Mouse (Mus musculus) heart, embryonic 14.5 days (tissue): ENCODE measurements at regions not wholly inside any gene's neighbourhood (a gene's known extent, or its start where the extent isn't known, plus 50 kb on each side); places are given as distances from the start of the nearest gene placed in this dataset.

Source experiments
- ATAC-seq: fragments of 200-750 bp; cut with Nextera tagmentation; 2 replicates; pipeline ENCODE4 v1.8.0; 2017; ENCODE audit warnings: low read depth, moderate TSS enrichment; ENCODE audit not compliant: insufficient number of reproducible peaks, insufficient read depth, low FRiP score
- H3K27ac ChIP-seq, 2 experiments: fragments of 200-500 bp in 1 of 2; fragments of 300-500 bp in 1 of 2; sonication (generic) in 1 of 2; replicated peaks in 1 of 2; 2 replicates each; pipeline ENCODE4 v1.5.1; 2012 to 2014; ENCODE audit warnings: low read depth in 2 of 2, low read length in 2 of 2, control low read depth in 1 of 2, mild to moderate bottlenecking in 1 of 2, mixed read lengths in 1 of 2; ENCODE audit not compliant: control insufficient read depth in 1 of 2, insufficient read depth in 1 of 2
- H3K27me3 ChIP-seq: fragments of 300-500 bp; sonication (generic); 2 replicates; pipeline ENCODE4 v1.6.1; 2014; ENCODE audit warnings: mild to moderate bottlenecking, low read length, control low read depth; ENCODE audit not compliant: control insufficient read depth, insufficient read depth
- H3K36me3 ChIP-seq: fragments of 300-500 bp; sonication (generic); 2 replicates; pipeline ENCODE4 v1.6.1; 2014; ENCODE audit warnings: mild to moderate bottlenecking, control low read depth, low read length, mixed read lengths; ENCODE audit not compliant: control insufficient read depth, insufficient read depth
- H3K4me1 ChIP-seq, 2 experiments: fragments of 200-500 bp in 1 of 2; fragments of 300-500 bp in 1 of 2; sonication (generic) in 1 of 2; 2 replicates each; pipeline ENCODE4 v1.6.1; 2012 to 2014; ENCODE audit warnings: low read length in 2 of 2, control low read depth in 1 of 2, mixed read lengths in 1 of 2; ENCODE audit not compliant: control insufficient read depth in 2 of 2, insufficient read depth in 2 of 2
- H3K4me2 ChIP-seq: fragments of 300-500 bp; sonication (generic); 2 replicates; pipeline ENCODE4 v1.6.1; 2014; ENCODE audit warnings: mild to moderate bottlenecking, low read length
- H3K4me3 ChIP-seq, 2 experiments: fragments of 200-500 bp in 1 of 2; fragments of 300-500 bp in 1 of 2; sonication (generic) in 1 of 2; 2 replicates each; pipeline ENCODE4 v1.5.1; 2012 to 2014; ENCODE audit warnings: low read length in 2 of 2, mild to moderate bottlenecking in 2 of 2, control low read depth in 1 of 2, low read depth in 1 of 2, moderate library complexity in 1 of 2; ENCODE audit not compliant: control insufficient read depth in 1 of 2, insufficient read depth in 1 of 2
- H3K9ac ChIP-seq: fragments of 300-500 bp; sonication (generic); 2 replicates; pipeline ENCODE4 v1.6.1; 2014; ENCODE audit warnings: mild to moderate bottlenecking, low read length
- H3K9me3 ChIP-seq: fragments of 300-500 bp; sonication (generic); 2 replicates; pipeline ENCODE4 v1.6.1; 2016; ENCODE audit warnings: low read length, control low read depth; ENCODE audit not compliant: control insufficient read depth
- WGBS: fragments of 180-500 bp; shearing (Covaris S2); extraction: QIAGEN DNeasy Blood & Tissue Kit; methylation state at CpG from one replicate; pipeline ENCODE4 v1.1.7; 2014; 5-methylcytosine and 5-hydroxymethylcytosine counted together

GRCm38 (mm10) chr13:51227836-51228235 lies 57.0 kb downstream of the Nxnl2 start:
- no peaks in the 10 kb centered on the region for H3K9me3 ChIP-seq
- no peak overlapping the region for H3K27ac ChIP-seq
- WGBS, result 83% methylated on average over 9 of the region's 9 CpGs
- no peaks in the 10 kb centered on the region for H3K27me3 ChIP-seq
- no peak overlapping the region for H3K4me2 ChIP-seq
- H3K9ac ChIP-seq, result no peak overlapping the region
- no peak for ATAC-seq
- H3K4me3 ChIP-seq, result no peak overlapping the region
- H3K4me1 ChIP-seq, result peaks cover 2 to 5% of the 10 kb centered on the region in 2 experiments; a peak in 2 of 4 replicates
- H3K36me3 ChIP-seq, result no peaks in the 10 kb centered on the region

- Histone ChIP-seq H3K4me3 (no peak overlapping the region), H3K36me3 (no peaks in the 10 kb centered on the region), H3K27ac (no peak overlapping the region), H3K9ac (no peak overlapping the region), H3K9me3 (no peaks in the 10 kb centered on the region), H3K4me1 (peaks cover 2 to 5% of the 10 kb centered on the region in 2 experiments; a peak in 2 of 4 replicates), H3K4me2 (no peak overlapping the region), H3K27me3 (no peaks in the 10 kb centered on the region)
- no peak for ATAC-seq
- 63% methylated on average over 30 of the region's 30 CpGs for WGBS
These were observed 58.3 kb downstream of the Nxnl2 start for GRCm38 (mm10) chr13:51228862-51229770.

- H3K4me1 ChIP-seq, result peaks cover 2 to 5% of the 10 kb centered on the region in 2 experiments; a peak in 2 of 4 replicates
- no peak overlapping the region for H3K4me3 ChIP-seq
- no peaks in the 10 kb centered on the region for H3K27me3 ChIP-seq
- no peak overlapping the region for H3K9ac ChIP-seq
- no peak overlapping the region for H3K27ac ChIP-seq
- no peaks in the 10 kb centered on the region for H3K9me3 ChIP-seq
- H3K4me2 ChIP-seq, result no peak overlapping the region
- no peak for ATAC-seq
- WGBS, result 88% methylated on average over 4 of the region's 4 CpGs
- H3K36me3 ChIP-seq, result no peaks in the 10 kb centered on the region
These were observed 59.0 kb downstream of the Nxnl2 start for GRCm38 (mm10) chr13:51229862-51230261.

- H3K4me1 ChIP-seq, result peaks cover 2 to 5% of the 10 kb centered on the region in 2 experiments; a peak in 2 of 4 replicates
- no peak overlapping the region for H3K9ac ChIP-seq
- 71% methylated on average over 4 of the region's 4 CpGs for WGBS
- no peak overlapping the region for H3K4me3 ChIP-seq
- H3K27me3 ChIP-seq, result no peaks in the 10 kb centered on the region
- H3K9me3 ChIP-seq, result no peaks in the 10 kb centered on the region
- no peaks in the 10 kb centered on the region for H3K36me3 ChIP-seq
- H3K4me2 ChIP-seq, result no peak overlapping the region
- H3K27ac ChIP-seq, result no peak overlapping the region
- ATAC-seq, result no peak
These were observed 60.8 kb downstream of the Nxnl2 start for GRCm38 (mm10) chr13:51231586-51231985.

GRCm38 (mm10) chr13:51247378-51247777 lies 76.6 kb downstream of the Nxnl2 start:
- Histone ChIP-seq H3K9ac (no peak overlapping the region), H3K4me3 (no peak overlapping the region), H3K36me3 (no peaks in the 10 kb centered on the region), H3K27ac (no peak overlapping the region), H3K4me2 (no peak overlapping the region), H3K9me3 (no peaks in the 10 kb centered on the region), H3K27me3 (no peaks in the 10 kb centered on the region), H3K4me1 (no peaks in the 10 kb centered on the region)
- WGBS, result 78% methylated on average over 3 of the region's 3 CpGs
- no peak for ATAC-seq

GRCm38 (mm10) chr13:51253371-51253770 lies 82.5 kb downstream of the Nxnl2 start:
- Histone ChIP-seq H3K36me3 (no peaks in the 10 kb centered on the region), H3K4me2 (no peak overlapping the region), H3K27me3 (no peaks in the 10 kb centered on the region), H3K9me3 (no peaks in the 10 kb centered on the region), H3K27ac (no peak overlapping the region), H3K4me1 (no peaks in the 10 kb centered on the region), H3K4me3 (no peak overlapping the region), H3K9ac (no peak overlapping the region)
- ATAC-seq, result no peak
- WGBS, result 78% methylated on average over 1 of the region's 1 CpGs

GRCm38 (mm10) chr13:51255688-51256087 lies 84.9 kb downstream of the Nxnl2 start:
- Histone ChIP-seq H3K4me3 (no peak overlapping the region), H3K27ac (no peak overlapping the region), H3K9me3 (no peaks in the 10 kb centered on the region), H3K9ac (no peak overlapping the region), H3K36me3 (no peaks in the 10 kb centered on the region), H3K4me1 (no peaks in the 10 kb centered on the region), H3K27me3 (no peaks in the 10 kb centered on the region), H3K4me2 (no peak overlapping the region)
- ATAC-seq, result no peak
- 79% methylated on average over 5 of the region's 5 CpGs for WGBS
